Mouse (Mus musculus) CH12.LX (cell line): ENCODE measurements around the gene Dscam. TPM values are rescaled to one million over a fixed set of nuclear protein-coding genes. Genes with fewer than 3 reads are reported as not detected.

ENCODE experiments used
- DNase-seq: peaks from one replicate; pipeline ENCODE4 v3.0.0-alpha.2; 2013; ENCODE audit errors: extremely low read depth
- H3K27ac ChIP-seq: 2 replicates; pipeline ENCODE4 v1.5.1; 2012; ENCODE audit warnings: low read depth, mild to moderate bottlenecking, control low read depth, moderate library complexity; ENCODE audit not compliant: insufficient read depth
- H3K27me3 ChIP-seq: replicated peaks from 2 replicates; pipeline ENCODE3; 2012; ENCODE audit warnings: inconsistent platforms
- H3K36me3 ChIP-seq, 2 experiments: replicated peaks in 1 of 2; 2 replicates each; pipeline versions ENCODE3 to v1.6.1; 2012; ENCODE audit warnings: inconsistent platforms in 1 of 2, low read length in 1 of 2, mild to moderate bottlenecking in 1 of 2, mixed read lengths in 1 of 2, moderate library complexity in 1 of 2; ENCODE audit not compliant: control insufficient read depth in 1 of 2, insufficient read depth in 1 of 2
- H3K4me1 ChIP-seq, 2 experiments: 2 replicates each; pipeline ENCODE4 v1.6.1; 2012; ENCODE audit warnings: inconsistent platforms in 1 of 2, moderate library complexity in 1 of 2; ENCODE audit not compliant: insufficient read depth in 2 of 2, control insufficient read depth in 1 of 2
- H3K4me2 ChIP-seq: 2 replicates; pipeline ENCODE4 v1.6.1; 2012; ENCODE audit warnings: low read depth, mild to moderate bottlenecking, control low read depth; ENCODE audit not compliant: poor library complexity, insufficient read depth, severe bottlenecking
- H3K4me3 ChIP-seq, 3 experiments: fragments of 150-350 bp in 1 of 3; sonication (generic) in 1 of 3; replicated peaks in 1 of 3; 2 replicates each; pipeline versions ENCODE3 to v1.5.1; 2011 to 2012; ENCODE audit warnings: low read depth in 2 of 3, low read length in 2 of 3, mild to moderate bottlenecking in 2 of 3, moderate library complexity in 2 of 3, control low read depth in 1 of 3, improper control_type of control experiment in 1 of 3, inconsistent platforms in 1 of 3, mixed read lengths in 1 of 3; ENCODE audit not compliant: poor library complexity in 1 of 3
- H3K79me2 ChIP-seq: replicated peaks from 2 replicates; pipeline ENCODE4 v1.6.1; 2012; ENCODE audit warnings: mild to moderate bottlenecking, moderate library complexity; ENCODE audit not compliant: control insufficient read depth, poor library complexity, insufficient read depth, severe bottlenecking; ENCODE audit errors: extremely low read depth
- H3K9ac ChIP-seq: 2 replicates; pipeline ENCODE4 v1.6.1; 2012; ENCODE audit warnings: low read depth, mild to moderate bottlenecking, control low read depth, moderate library complexity; ENCODE audit not compliant: insufficient read depth
- H3K9me3 ChIP-seq: replicated peaks from 2 replicates; pipeline ENCODE3; 2012; ENCODE audit warnings: low read length, inconsistent platforms, mixed read lengths
- BHLHE40 ChIP-seq: IDR thresholded peaks from 2 replicates; pipeline ENCODE4 v1.6.1; 2011; ENCODE audit warnings: mild to moderate bottlenecking, low read depth, low read length, improper control_type of control experiment
- CTCF ChIP-seq, 2 experiments: IDR thresholded peaks in 1 of 2; conservative IDR thresholded peaks in 1 of 2; 2 replicates each; pipeline ENCODE4 v1.5.1; 2011 to 2012; ENCODE audit warnings: low read depth in 2 of 2, low read length in 2 of 2, improper control_type of control experiment in 1 of 2, inconsistent platforms in 1 of 2, mild to moderate bottlenecking in 1 of 2, moderate library complexity in 1 of 2
- ELF1 ChIP-seq: IDR thresholded peaks from 2 replicates; pipeline ENCODE4 v1.6.1; 2014; ENCODE audit warnings: low read depth, mild to moderate bottlenecking, inconsistent platforms, low read length, improper control_type of control experiment
- EP300 ChIP-seq: IDR thresholded peaks from 2 replicates; pipeline ENCODE4 v1.6.1; 2011; ENCODE audit warnings: low read length, improper control_type of control experiment
- HCFC1 ChIP-seq: IDR thresholded peaks from 2 replicates; pipeline ENCODE4 v1.6.1; 2012; ENCODE audit warnings: low read depth, mild to moderate bottlenecking, inconsistent platforms, low read length, improper control_type of control experiment
- IRF4 ChIP-seq: IDR thresholded peaks from 2 replicates; pipeline ENCODE4 v1.6.1; 2014; ENCODE audit warnings: low read depth, mild to moderate bottlenecking, inconsistent platforms, low read length, improper control_type of control experiment
- JUND ChIP-seq: conservative IDR thresholded peaks from 2 replicates; pipeline ENCODE4 v1.6.1; 2011; ENCODE audit warnings: low read depth, low read length, improper control_type of control experiment
- MAX ChIP-seq: IDR thresholded peaks from 2 replicates; pipeline ENCODE4 v1.6.1; 2011; ENCODE audit warnings: low read length, improper control_type of control experiment
- MAZ ChIP-seq: IDR thresholded peaks from 2 replicates; pipeline ENCODE4 v1.6.1; 2012; ENCODE audit warnings: low read depth, mild to moderate bottlenecking, inconsistent platforms, low read length, improper control_type of control experiment, moderate library complexity
- MXI1 ChIP-seq: IDR thresholded peaks from 2 replicates; pipeline ENCODE4 v1.6.1; 2011; ENCODE audit warnings: mild to moderate bottlenecking, low read depth, low read length, improper control_type of control experiment
- MYC ChIP-seq: IDR thresholded peaks from 2 replicates; pipeline ENCODE4 v1.6.1; 2011; ENCODE audit warnings: low read depth, mild to moderate bottlenecking, improper control_type of control experiment, low read length
- NELFE ChIP-seq: IDR thresholded peaks from 2 replicates; pipeline ENCODE4 v1.6.1; 2011; ENCODE audit warnings: low read depth, low read length, improper control_type of control experiment
- NRF1 ChIP-seq: IDR thresholded peaks from 2 replicates; pipeline ENCODE4 v1.6.1; 2014; ENCODE audit warnings: low read depth, mild to moderate bottlenecking, inconsistent platforms, low read length, improper control_type of control experiment, moderate library complexity
- POLR2AphosphoS2 ChIP-seq: IDR thresholded peaks from 2 replicates; pipeline ENCODE4 v1.6.1; 2011; ENCODE audit warnings: low read depth, low read length, improper control_type of control experiment
- RAD21 ChIP-seq: IDR thresholded peaks from 2 replicates; pipeline ENCODE4 v1.6.1; 2011; ENCODE audit warnings: low read depth, mild to moderate bottlenecking, low read length, improper control_type of control experiment, moderate library complexity
- SIN3A ChIP-seq: IDR thresholded peaks from 2 replicates; pipeline ENCODE4 v1.6.1; 2012; ENCODE audit warnings: low read length, improper control_type of control experiment, inconsistent platforms
- SMC3 ChIP-seq: IDR thresholded peaks from 2 replicates; pipeline ENCODE4 v1.6.1; 2011; ENCODE audit warnings: low read depth, low read length, improper control_type of control experiment
- USF1 ChIP-seq: IDR thresholded peaks from 2 replicates; pipeline ENCODE4 v1.6.1; 2014; ENCODE audit warnings: low read depth, mild to moderate bottlenecking, inconsistent platforms, low read length, improper control_type of control experiment
- USF2 ChIP-seq: conservative IDR thresholded peaks from 2 replicates; pipeline ENCODE4 v1.6.1; 2011; ENCODE audit warnings: low read depth, low read length, improper control_type of control experiment
- ZC3H11A ChIP-seq: IDR thresholded peaks from 2 replicates; pipeline ENCODE4 v1.6.1; 2012; ENCODE audit warnings: low read depth, mild to moderate bottlenecking, inconsistent platforms, low read length, improper control_type of control experiment
- ZKSCAN1 ChIP-seq: IDR thresholded peaks from 2 replicates; pipeline ENCODE4 v1.6.1; 2012; ENCODE audit warnings: low read depth, inconsistent platforms, low read length, improper control_type of control experiment, borderline replicate concordance
- ZMIZ1 ChIP-seq: IDR thresholded peaks from 2 replicates; pipeline ENCODE4 v1.6.1; 2012; ENCODE audit warnings: low read depth, mild to moderate bottlenecking, inconsistent platforms, low read length, improper control_type of control experiment
- ZNF384 ChIP-seq: IDR thresholded peaks from 2 replicates; pipeline ENCODE4 v1.6.1; 2012; ENCODE audit warnings: low read depth, low read length, improper control_type of control experiment, inconsistent platforms
- dilution Hi-C: fragments of 300-500 bp; cut with MboI; formaldehyde crosslinking; loops from 2 replicates; pipeline ENCODE4 v1.14.3; 2020; ENCODE audit warnings: low sequenced_read_pairs; ENCODE audit not compliant: extremely low pct_unique_long_range_greater_than_20kb, extremely low pct_ligation_motif_present
- in situ Hi-C: fragments of 300-500 bp; cut with MboI; formaldehyde crosslinking; loops from 3 replicates; pipeline ENCODE4 v1.14.3; 2019; ENCODE audit warnings: low sequenced_read_pairs, low pct_ligation_motif_present, low pct_unique_long_range_greater_than_20kb, mixed read lengths
- polyA plus RNA-seq: library from polyadenylated mRNA; unstranded; fragments of >175 nt; gene quantifications from 2 replicates; pipeline ENCODE4 v1.2.1, GENCODE M21; 2012; ENCODE audit warnings: low read depth; ENCODE audit not compliant: insufficient read length
- total RNA-seq, 2 experiments: library from RNA; depleted of rRNA; stranded (reverse); fragments of 300-350 nt in 1 of 2; fragments of >200 nt in 1 of 2; gene quantifications; 2 replicates each; pipeline ENCODE4 v1.2.3; 2012 to 2014

The Dscam gene
- total and polyA plus RNA-seq, 3 experiments, result under 0.01 to 0.39 (median 0.12) TPM

DNA sequence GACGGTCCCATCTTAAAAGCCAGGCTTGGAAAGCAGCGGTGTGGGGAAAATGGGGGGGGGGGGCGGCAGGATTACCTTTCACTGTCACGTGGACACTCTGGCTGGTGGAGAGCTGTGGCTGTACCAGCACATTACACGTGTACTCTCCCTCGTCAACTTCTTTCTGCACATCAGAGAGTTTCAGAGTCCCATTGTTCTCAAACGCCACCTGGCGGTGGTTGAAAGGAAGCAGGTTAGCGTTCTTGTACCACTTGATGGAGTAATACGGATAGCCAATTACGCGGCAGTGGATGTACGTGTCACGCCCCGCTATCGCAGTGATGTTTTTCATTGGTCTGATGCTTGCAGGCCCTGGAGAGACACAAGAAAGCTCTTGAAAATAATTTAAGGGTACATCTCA, 350.9 kb downstream of the Dscam start:
- Histone ChIP-seq H3K27me3 (no peaks in the 10 kb centered on the region), H3K4me3 (no peak overlapping the region), H3K36me3 (no peaks in the 10 kb centered on the region), H3K4me1 (peaks cover 0 to 6% of the 10 kb centered on the region in 2 experiments; a peak in 2 of 4 replicates), H3K79me2 (no peaks in the 10 kb centered on the region), H3K4me2 (no peak overlapping the region), H3K9me3 (no peaks in the 10 kb centered on the region), H3K27ac (no peak overlapping the region), H3K9ac (no peak overlapping the region)
- dilution Hi-C loops, result no loop called here
- TF ChIP-seq BHLHE40 (peak; percentile 45), MAZ (peak; percentile 44; the same call in 1 of the 2 replicates), POLR2AphosphoS2 (no peak), JUND (no peak), MXI1 (peak; percentile 75), NRF1 (no peak), ZMIZ1 (no peak), IRF4 (peak; percentile 57), SIN3A (no peak), ZKSCAN1 (no peak), EP300 (no peak), ZC3H11A (peak; percentile 43; the same call in 1 of the 2 replicates), MYC (peak; percentile 94), HCFC1 (peak; percentile 22), SMC3 (peak; percentile 97), CTCF (conservative IDR thresholded peaks at IDR 0.05 in 1 of 2, IDR thresholded peaks at IDR 0.05 in 1 of 2; ENCODE audit: low read depth in 2 of 2, low read length in 2 of 2) (peak; percentile 86 to 98), USF2 (peak; percentile 4; the same call in 1 of the 2 replicates), NELFE (peak; percentile 68; the same call in 1 of the 2 replicates), ELF1 (no peak), RAD21 (peak; percentile 79), MAX (peak; percentile 85), USF1 (peak; percentile 28)
- in situ Hi-C loops, result loop anchor here (10.0 kb wide), 1 partner anchor 135 kb away; no protein-coding TSS in a partner anchor
- DNase-seq, result peak; percentile 97

DNA sequence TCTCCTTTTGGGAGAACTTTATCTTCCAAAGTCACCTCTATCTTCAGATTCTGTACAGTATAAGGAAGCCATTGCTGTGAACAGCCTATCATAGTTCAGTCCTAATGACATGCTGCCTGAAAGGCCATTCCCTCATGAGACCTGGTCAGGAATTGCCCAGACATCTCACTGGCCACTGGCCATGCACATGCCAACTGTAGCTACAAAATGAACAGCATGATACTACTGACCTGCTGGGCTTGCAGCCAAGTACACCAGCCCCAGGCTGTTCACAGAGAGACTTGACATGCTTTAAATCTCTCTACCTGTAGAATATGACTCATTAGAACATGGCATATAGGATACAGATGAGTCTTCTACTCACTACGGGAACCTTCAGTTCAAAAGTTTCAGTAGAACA, 364.3 kb downstream of the Dscam start:
- in situ Hi-C loops (no loop called here), dilution Hi-C loops (no loop called here)
- H3K4me2 ChIP-seq, result no peak overlapping the region
- H3K27me3 ChIP-seq, result no peaks in the 10 kb centered on the region
- no peaks in the 10 kb centered on the region for H3K9me3 ChIP-seq
- H3K36me3 ChIP-seq, result no peaks in the 10 kb centered on the region
- no peak for DNase-seq
- TF ChIP-seq ZNF384 (no peak), ZC3H11A (no peak)
- no peak overlapping the region for H3K4me3 ChIP-seq
- no peaks in the 10 kb centered on the region for H3K4me1 ChIP-seq
- H3K9ac ChIP-seq, result no peak overlapping the region
- no peaks in the 10 kb centered on the region for H3K79me2 ChIP-seq
- no peak overlapping the region for H3K27ac ChIP-seq
